Mouse (Mus musculus): Measurements from ENCODE around the gene Ypel3.
A peak's percentile ranks its signal among the peaks of the same experiment; 100 is the strongest.
"Not testable (repeated sequence)": the region's sequence is repeated elsewhere in the genome, so short reads cannot be mapped to it uniquely, and the experiment has no call there.

Gene Ypel3

GRCm38 (mm10) chr7:126776598-126777057 lies at the start of gene Ypel3:
TSS of gene Ypel3 (plus strand) at chr7:126776955.
- DNase-seq: peak; percentile 96

GRCm38 (mm10) chr7:126730256-126730789 lies 46.4 kb upstream of the Ypel3 start:
- not testable (repeated sequence) for DNase-seq

- DNase-seq: no peak
Observed at GRCm38 (mm10) chr7:126736122-126736521, 40.6 kb upstream of the Ypel3 start.

GRCm38 (mm10) chr7:126739551-126739950 lies 37.2 kb upstream of the Ypel3 start:
- no peak for DNase-seq

- no peak for DNase-seq
Observed at GRCm38 (mm10) chr7:126740132-126740735, 36.5 kb upstream of the Ypel3 start.

GRCm38 (mm10) chr7:126740977-126741376 lies 35.8 kb upstream of the Ypel3 start:
- DNase-seq: no peak

- no peak for DNase-seq
Observed at GRCm38 (mm10) chr7:126741452-126741851, 35.3 kb upstream of the Ypel3 start.

GRCm38 (mm10) chr7:126741964-126742482 lies 34.7 kb upstream of the Ypel3 start:
- no peak for DNase-seq

- DNase-seq: no peak
Observed at GRCm38 (mm10) chr7:126746066-126746465, 30.7 kb upstream of the Ypel3 start.

- DNase-seq: no peak
Observed at GRCm38 (mm10) chr7:126746798-126747197, 30.0 kb upstream of the Ypel3 start.

GRCm38 (mm10) chr7:126748824-126749223 lies 27.9 kb upstream of the Ypel3 start:
- DNase-seq: no peak

GRCm38 (mm10) chr7:126749582-126750343 lies 27.0 kb upstream of the Ypel3 start:
- DNase-seq: no peak

GRCm38 (mm10) chr7:126754866-126755265 lies 21.9 kb upstream of the Ypel3 start:
- DNase-seq: peak; percentile 87

GRCm38 (mm10) chr7:126758539-126758938 lies 18.2 kb upstream of the Ypel3 start:
- DNase-seq: no peak

GRCm38 (mm10) chr7:126759050-126759671 lies 17.6 kb upstream of the Ypel3 start, which contains the start of gene Mapk3:
TSS of gene Mapk3 (plus strand) at chr7:126759601.
- peak; percentile 96 for DNase-seq

- DNase-seq: no peak
Observed at GRCm38 (mm10) chr7:126759672-126760390, 16.9 kb upstream of the Ypel3 start.

GRCm38 (mm10) chr7:126760391-126760802 lies 16.4 kb upstream of the Ypel3 start:
- peak; percentile 49 for DNase-seq

GRCm38 (mm10) chr7:126760956-126761355 lies 15.8 kb upstream of the Ypel3 start:
- DNase-seq: no peak

GRCm38 (mm10) chr7:126761529-126762067 lies 15.2 kb upstream of the Ypel3 start:
- DNase-seq: no peak

- no peak for DNase-seq
Observed at GRCm38 (mm10) chr7:126762471-126763008, 14.2 kb upstream of the Ypel3 start.

- DNase-seq: no peak
Observed at GRCm38 (mm10) chr7:126765540-126765939, 11.2 kb upstream of the Ypel3 start.

- DNase-seq: no peak
Observed at GRCm38 (mm10) chr7:126766201-126766600, 10.6 kb upstream of the Ypel3 start, which contains the start of gene Gdpd3. TSS of gene Gdpd3 (plus strand) at chr7:126766334.

Data from embryo, embryonic 11 days (tissue).